Mouse (Mus musculus): ENCODE measurements around the gene Lum.

Gene Lum

GRCm38 (mm10) chr10:97564957-97565856 lies at the start of gene Lum:
Lum (plus strand) TSS chr10:97565128.
- no peak for DNase-seq (ENCODE audit: low spot score in 2 of 2)

GRCm38 (mm10) chr10:97523366-97523765 lies 41.6 kb upstream of the Lum start:
- no peak for DNase-seq (ENCODE audit: low spot score in 2 of 2)

- DNase-seq (ENCODE audit: low spot score in 2 of 2): no peak
Measured at GRCm38 (mm10) chr10:97535697-97536096, 29.2 kb upstream of the Lum start.

- no peak for DNase-seq (ENCODE audit: low spot score in 2 of 2)
Measured at GRCm38 (mm10) chr10:97536921-97537320, 28.0 kb upstream of the Lum start.

- no peak for DNase-seq (ENCODE audit: low spot score in 2 of 2)
Measured at GRCm38 (mm10) chr10:97538202-97538601, 26.7 kb upstream of the Lum start.

- DNase-seq (ENCODE audit: low spot score in 2 of 2): no peak
Measured at GRCm38 (mm10) chr10:97547740-97548139, 17.2 kb upstream of the Lum start.

- no peak for DNase-seq (ENCODE audit: low spot score in 2 of 2)
Measured at GRCm38 (mm10) chr10:97567489-97568135, 2.7 kb downstream of the Lum start.

GRCm38 (mm10) chr10:97582543-97583231 lies 17.8 kb downstream of the Lum start:
- DNase-seq (ENCODE audit: low spot score in 2 of 2): peak in 1 of 2 experiments; percentile 8

GRCm38 (mm10) chr10:97584176-97584575 lies 19.2 kb downstream of the Lum start:
- no peak for DNase-seq (ENCODE audit: low spot score in 2 of 2)

GRCm38 (mm10) chr10:97587159-97587558 lies 22.2 kb downstream of the Lum start:
- DNase-seq (ENCODE audit: low spot score in 2 of 2): no peak

GRCm38 (mm10) chr10:97589574-97589973 lies 24.6 kb downstream of the Lum start:
- DNase-seq (ENCODE audit: low spot score in 2 of 2): no peak

GRCm38 (mm10) chr10:97591036-97591435 lies 26.1 kb downstream of the Lum start:
- no peak for DNase-seq (ENCODE audit: low spot score in 2 of 2)

GRCm38 (mm10) chr10:97591685-97592084 lies 26.8 kb downstream of the Lum start:
- no peak for DNase-seq (ENCODE audit: low spot score in 2 of 2)

GRCm38 (mm10) chr10:97595680-97596079 lies 30.8 kb downstream of the Lum start:
- no peak for DNase-seq (ENCODE audit: low spot score in 2 of 2)

GRCm38 (mm10) chr10:97601744-97602143 lies 36.8 kb downstream of the Lum start:
- DNase-seq (ENCODE audit: low spot score in 2 of 2): no peak

- no peak for DNase-seq (ENCODE audit: low spot score in 2 of 2)
Measured at GRCm38 (mm10) chr10:97603256-97603655, 38.3 kb downstream of the Lum start.

- no peak for DNase-seq (ENCODE audit: low spot score in 2 of 2)
Measured at GRCm38 (mm10) chr10:97606579-97606978, 41.7 kb downstream of the Lum start, which contains the start of gene Kera. Kera (plus strand) TSS chr10:97606879.
